Mouse (Mus musculus) B cell, adult (primary cell): ENCODE measurements around the gene Zfp827. TPM values are rescaled to one million over a fixed set of nuclear protein-coding genes. Genes with fewer than 3 reads are reported as not detected.

Experiments used
- total RNA-seq: library from RNA; stranded (reverse); gene quantifications from 4 replicates; pipeline ENCODE4 v1.2.4, GENCODE M21; 2023; ENCODE audit not compliant: inconsistent age

The Zfp827 gene
- total RNA-seq: 15.9 to 21.4 TPM (median 18.1 TPM) in 4 replicates

DNA sequence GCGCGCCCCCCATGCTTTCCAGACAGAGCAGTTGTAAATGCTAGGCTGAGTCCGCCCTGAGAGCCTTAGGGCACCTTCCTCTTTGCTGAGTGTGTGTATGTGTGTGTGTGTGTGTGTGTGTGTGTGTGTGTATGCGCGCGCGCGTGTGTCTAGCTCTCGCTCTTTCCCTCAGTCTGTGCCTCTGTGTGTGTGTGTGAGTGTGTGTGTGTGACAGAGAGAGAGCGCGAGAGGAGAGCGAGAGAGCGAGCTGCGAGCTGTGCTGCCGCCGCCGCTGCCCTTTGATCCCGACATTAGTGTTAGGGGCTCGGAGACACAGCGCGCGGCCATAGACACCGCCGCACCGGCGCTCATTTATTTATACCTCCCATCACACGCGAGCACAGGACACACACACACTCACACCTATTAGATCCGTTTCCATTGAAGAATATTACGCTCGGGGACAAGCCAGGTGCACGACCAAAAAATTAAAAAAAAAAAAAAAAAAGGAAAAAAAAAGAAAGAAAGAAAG is at the start of gene Zfp827:
Gene Zfp827 (plus strand): TSS at position 461 of the 511 bp plus-strand sequence.

Other genes with a start within 250 kb of the Zfp827 start
- 62.2 to 81.8 TPM (median 68.5 TPM) in 4 replicates for gene Lsm6, start 207.3 kb upstream of the Zfp827 start, total RNA-seq
- gene 1700011L22Rik, start 220.1 kb downstream of the Zfp827 start, total RNA-seq: not detected in 4 replicates